21 mouse cellular contexts compared by ENCODE assay signal in genomic region chr7:122558085-122558811, GRCm38 (mm10).
DNase-seq lines count a peak whose midpoint lies in the region; ATAC-seq and TF ChIP-seq lines count a peak whose summit lies in the region.
"Had no signal": no experiment of that assay in that cellular context is flagged by ENCODE, and none has a peak within 500 bp of the region (broad histone marks: within the 10 kb centered on the region; RNA-seq: fewer than 3 reads in every experiment).

No protein-coding gene starts in this region.

- DNase-seq in lung, embryonic 14.5 days, result peak; percentile 19
- DNase-seq in lung, postnatal 14 days, result no peak
- peak; percentile 31 for DNase-seq in embryo, embryonic 10.5 days (ENCODE audit: low spot score)
- no peak for DNase-seq in midbrain, embryonic 14.5 days
- DNase-seq in kidney, adult 2 months, result no peak
- DNase-seq: B cell, adult 2 months; cerebellum, adult 2 months; gastrocnemius, adult 2 months; heart, adult 2 months; heart, postnatal 10 days; kidney, postnatal 10 days; layer of hippocampus, adult 9-11 months; lung, postnatal 36 days; spleen, adult 18-20 months; thymus, postnatal 14 days had no signal

- peak overlapping the region; percentile 40 for H3K27ac ChIP-seq in lung, embryonic 14.5 days (ENCODE audit: low read depth)
- peak overlapping the region; percentile 65 for H3K27ac ChIP-seq in forebrain, embryonic 13.5 days
- H3K27ac ChIP-seq in midbrain, embryonic 14.5 days (replicated peaks; ENCODE audit: low read depth, low read length), result 0 out of 2 replicates have a peak overlapping the region, but pooled peaks have one; percentile 45
- no peak overlapping the region for H3K27ac ChIP-seq in kidney, embryonic 16.5 days (ENCODE audit: low read length)
- H3K27ac ChIP-seq in kidney, adult 2 months (ENCODE audit: insufficient read depth, low read depth, low read length), result no peak overlapping the region
- H3K27ac ChIP-seq: gastrocnemius, adult 2 months; heart, adult 2 months; intestine, embryonic 15.5 days; limb, embryonic 13.5 days; liver, embryonic 15.5 days; stomach, embryonic 15.5 days had no signal

- H3K27me3 ChIP-seq in lung, embryonic 14.5 days (ENCODE audit: insufficient read depth, low read length), result no peaks in the 10 kb centered on the region
- H3K27me3 ChIP-seq in forebrain, embryonic 13.5 days, result peaks cover 3% of the 10 kb centered on the region; the same call in 1 of the 2 replicates
- no peaks in the 10 kb centered on the region for H3K27me3 ChIP-seq in midbrain, embryonic 14.5 days (ENCODE audit: control insufficient read depth, insufficient read depth, low read length)
- no peaks in the 10 kb centered on the region for H3K27me3 ChIP-seq in kidney, embryonic 16.5 days (ENCODE audit: insufficient read depth, low read length)
- no peaks in the 10 kb centered on the region for H3K27me3 ChIP-seq in kidney, adult 2 months (replicated peaks; ENCODE audit: control insufficient read depth, insufficient read depth, low read length)
- H3K27me3 ChIP-seq: intestine, embryonic 15.5 days; limb, embryonic 13.5 days; liver, embryonic 15.5 days; stomach, embryonic 15.5 days had no signal

- H3K4me2 ChIP-seq in lung, embryonic 14.5 days, result no peak overlapping the region
- H3K4me2 ChIP-seq in forebrain, embryonic 13.5 days, result 0 out of 2 replicates have a peak overlapping the region, but pooled peaks have one; percentile 12
- H3K4me2 ChIP-seq in midbrain, embryonic 14.5 days (ENCODE audit: low read length), result no peak overlapping the region
- no peak overlapping the region for H3K4me2 ChIP-seq in kidney, embryonic 16.5 days (replicated peaks; ENCODE audit: low read depth, low read length)
- H3K4me2 ChIP-seq: intestine, embryonic 15.5 days; limb, embryonic 13.5 days; liver, embryonic 15.5 days; stomach, embryonic 15.5 days had no signal

- 41% methylated on average over 7 of the region's 7 CpGs for WGBS in lung, embryonic 14.5 days
- WGBS in forebrain, embryonic 13.5 days, result 24% methylated on average over 7 of the region's 7 CpGs
- 43% methylated on average over 7 of the region's 7 CpGs for WGBS in midbrain, embryonic 14.5 days
- 59% methylated on average over 7 of the region's 7 CpGs for WGBS in kidney, embryonic 16.5 days
- 69% methylated on average over 7 of the region's 7 CpGs for WGBS in kidney, adult 2 months

- H3K9me3 ChIP-seq in lung, embryonic 14.5 days (ENCODE audit: low read depth, low read length), result no peaks in the 10 kb centered on the region
- H3K9me3 ChIP-seq in forebrain, embryonic 13.5 days (replicated peaks), result no peaks in the 10 kb centered on the region
- no peaks in the 10 kb centered on the region for H3K9me3 ChIP-seq in midbrain, embryonic 14.5 days (ENCODE audit: control insufficient read depth, low read length)
- no peaks in the 10 kb centered on the region for H3K9me3 ChIP-seq in kidney, embryonic 16.5 days (ENCODE audit: low read length)
- H3K9me3 ChIP-seq: intestine, embryonic 15.5 days; limb, embryonic 13.5 days; liver, embryonic 15.5 days; stomach, embryonic 15.5 days had no signal

- H3K4me3 ChIP-seq in lung, embryonic 14.5 days (ENCODE audit: low read depth, low read length), result no peak overlapping the region
- H3K4me3 ChIP-seq in forebrain, embryonic 13.5 days, result no peak overlapping the region
- H3K4me3 ChIP-seq in midbrain, embryonic 14.5 days (replicated peaks; ENCODE audit: low read depth, low read length), result no peak overlapping the region
- H3K4me3 ChIP-seq in kidney, embryonic 16.5 days (ENCODE audit: low read length), result no peak overlapping the region
- no peak overlapping the region for H3K4me3 ChIP-seq in kidney, adult 2 months (ENCODE audit: insufficient read depth, low read depth, low read length)
- H3K4me3 ChIP-seq: gastrocnemius, adult 2 months; heart, adult 2 months; intestine, embryonic 15.5 days; limb, embryonic 13.5 days; liver, embryonic 15.5 days; stomach, embryonic 15.5 days had no signal

- H3K4me1 ChIP-seq in lung, embryonic 14.5 days (ENCODE audit: insufficient read depth), result 0 out of 2 replicates have a peak, but pooled peaks cover 3% of the 10 kb centered on the region
- peaks cover 42% of the 10 kb centered on the region for H3K4me1 ChIP-seq in forebrain, embryonic 13.5 days
- peaks cover 26% of the 10 kb centered on the region; the same call in 1 of the 2 replicates for H3K4me1 ChIP-seq in midbrain, embryonic 14.5 days (ENCODE audit: control insufficient read depth, insufficient read depth, low read length)
- H3K4me1 ChIP-seq in kidney, embryonic 16.5 days (ENCODE audit: insufficient read depth, low read length), result no peaks in the 10 kb centered on the region
- no peaks in the 10 kb centered on the region for H3K4me1 ChIP-seq in kidney, adult 2 months (ENCODE audit: control insufficient read depth, insufficient read depth, low read length)
- H3K4me1 ChIP-seq: intestine, embryonic 15.5 days; liver, embryonic 15.5 days; stomach, embryonic 15.5 days had no signal

- H3K36me3 ChIP-seq in lung, embryonic 14.5 days (ENCODE audit: insufficient read depth), result no peaks in the 10 kb centered on the region
- no peaks in the 10 kb centered on the region for H3K36me3 ChIP-seq in forebrain, embryonic 13.5 days (ENCODE audit: poor library complexity, severe bottlenecking)
- no peaks in the 10 kb centered on the region for H3K36me3 ChIP-seq in midbrain, embryonic 14.5 days (ENCODE audit: control insufficient read depth, insufficient read depth, low read length)
- no peaks in the 10 kb centered on the region for H3K36me3 ChIP-seq in kidney, embryonic 16.5 days (ENCODE audit: insufficient read depth, low read length)
- H3K36me3 ChIP-seq in kidney, adult 2 months (ENCODE audit: control insufficient read depth, insufficient read depth, low read length), result no peaks in the 10 kb centered on the region
- H3K36me3 ChIP-seq: intestine, embryonic 15.5 days; limb, embryonic 13.5 days; liver, embryonic 15.5 days; stomach, embryonic 15.5 days had no signal

- no peak for TF ChIP-seq POLR2A in kidney, adult 2 months (IDR thresholded peaks at IDR 0.05; ENCODE audit: low read depth, low read length)

- TF ChIP-seq CTCF in lung, embryonic 14.5 days (IDR thresholded peaks at IDR 0.05; ENCODE audit: low read depth), result no peak
- TF ChIP-seq CTCF in kidney, adult 2 months (conservative IDR thresholded peaks at IDR 0.05; ENCODE audit: insufficient read depth, insufficient read length, low read depth, low read length), result no peak

- no peak overlapping the region for H3K9ac ChIP-seq in lung, embryonic 14.5 days
- no peak overlapping the region for H3K9ac ChIP-seq in forebrain, embryonic 13.5 days
- no peak overlapping the region for H3K9ac ChIP-seq in midbrain, embryonic 14.5 days (replicated peaks; ENCODE audit: low read length)
- no peak overlapping the region for H3K9ac ChIP-seq in kidney, embryonic 16.5 days (replicated peaks; ENCODE audit: low read length)
- H3K9ac ChIP-seq: intestine, embryonic 15.5 days; limb, embryonic 13.5 days; liver, embryonic 15.5 days; stomach, embryonic 15.5 days had no signal

- ATAC-seq in lung, embryonic 14.5 days (ENCODE audit: insufficient read depth), result peak; percentile 66; the same call in 1 of the 2 replicates
- ATAC-seq in forebrain, embryonic 13.5 days, result peak; percentile 87
- ATAC-seq in midbrain, embryonic 14.5 days (ENCODE audit: low FRiP score, low TSS enrichment), result no peak
- no peak for ATAC-seq in kidney, embryonic 16.5 days (ENCODE audit: low FRiP score, low TSS enrichment)
- ATAC-seq: intestine, embryonic 15.5 days had no signal

Comparison
In these comparisons a context has a peak if more than half of its experiments do, and no peak if none do; other contexts are left out.
1. DNase-seq: peak in lung, embryonic 14.5 days (single experiment) and embryo, embryonic 10.5 days (single experiment); none in lung, postnatal 14 days (single experiment), midbrain, embryonic 14.5 days (single experiment) and kidney, adult 2 months (single experiment).
2. ATAC-seq: peak in lung, embryonic 14.5 days (single experiment) and forebrain, embryonic 13.5 days (single experiment); none in midbrain, embryonic 14.5 days (single experiment) and kidney, embryonic 16.5 days (single experiment).
3. H3K27ac ChIP-seq: peak in lung, embryonic 14.5 days (single experiment), forebrain, embryonic 13.5 days (single experiment) and midbrain, embryonic 14.5 days (single experiment); none in kidney, embryonic 16.5 days (single experiment) and kidney, adult 2 months (single experiment).